Mouse (Mus musculus) midbrain, embryonic 14.5 days (tissue): Measurements from ENCODE around the gene Ttyh2. TPM values are rescaled to one million over a fixed set of nuclear protein-coding genes. Genes with fewer than 3 reads are reported as not detected.

Experiments
- ATAC-seq: fragments of 200-750 bp; cut with Nextera tagmentation; 2 replicates; pipeline ENCODE4 v1.8.0; 2017; ENCODE audit warnings: moderate number of reproducible peaks, moderate library complexity; ENCODE audit not compliant: low FRiP score, low TSS enrichment
- DNase-seq: peaks from one replicate; pipeline ENCODE4 v3.0.0-alpha.2; 2015
- H3K27ac ChIP-seq: fragments of 300-500 bp; sonication (generic); replicated peaks from 2 replicates; pipeline ENCODE4 v1.5.1; 2014; ENCODE audit warnings: mild to moderate bottlenecking, low read depth, low read length, moderate library complexity
- H3K27me3 ChIP-seq: fragments of 300-500 bp; sonication (generic); 2 replicates; pipeline ENCODE4 v1.6.1; 2014; ENCODE audit warnings: low read length, control low read depth, mixed read lengths; ENCODE audit not compliant: control insufficient read depth, insufficient read depth
- H3K36me3 ChIP-seq: fragments of 300-500 bp; sonication (generic); 2 replicates; pipeline ENCODE4 v1.6.1; 2014; ENCODE audit warnings: low read length, control low read depth; ENCODE audit not compliant: control insufficient read depth, insufficient read depth
- H3K4me1 ChIP-seq: fragments of 300-500 bp; sonication (generic); 2 replicates; pipeline ENCODE4 v1.6.1; 2014; ENCODE audit warnings: mild to moderate bottlenecking, antibody characterized with exemption, low read length, control low read depth; ENCODE audit not compliant: control insufficient read depth, insufficient read depth
- H3K4me2 ChIP-seq: fragments of 300-500 bp; sonication (generic); 2 replicates; pipeline ENCODE4 v1.6.1; 2014; ENCODE audit warnings: mild to moderate bottlenecking, low read length, moderate library complexity
- H3K4me3 ChIP-seq: fragments of 300-500 bp; sonication (generic); replicated peaks from 2 replicates; pipeline ENCODE4 v1.5.1; 2014; ENCODE audit warnings: low read depth, low read length
- H3K9ac ChIP-seq: fragments of 300-500 bp; sonication (generic); replicated peaks from 2 replicates; pipeline ENCODE4 v1.6.1; 2014; ENCODE audit warnings: mild to moderate bottlenecking, low read length, moderate library complexity
- H3K9me3 ChIP-seq: fragments of 300-500 bp; sonication (generic); 2 replicates; pipeline ENCODE4 v1.6.1; 2016; ENCODE audit warnings: low read length, control low read depth, mixed read lengths; ENCODE audit not compliant: control insufficient read depth
- WGBS: fragments of 180-500 bp; shearing (Covaris S2); extraction: QIAGEN DNeasy Blood & Tissue Kit; methylation state at CpG from one replicate; pipeline ENCODE4 v1.1.7; 2014; 5-methylcytosine and 5-hydroxymethylcytosine counted together
- polyA plus RNA-seq: library from polyadenylated mRNA; unstranded; fragments of >200 nt; fragmentation: Nextera tagmentation; extraction: Ambion mirVana; gene quantifications from 2 replicates; pipeline ENCODE4 v1.2.1, GENCODE M21; 2014

The Ttyh2 gene
- polyA plus RNA-seq, 1 experiment from 2014 or later = 31.0 TPM

DNA sequence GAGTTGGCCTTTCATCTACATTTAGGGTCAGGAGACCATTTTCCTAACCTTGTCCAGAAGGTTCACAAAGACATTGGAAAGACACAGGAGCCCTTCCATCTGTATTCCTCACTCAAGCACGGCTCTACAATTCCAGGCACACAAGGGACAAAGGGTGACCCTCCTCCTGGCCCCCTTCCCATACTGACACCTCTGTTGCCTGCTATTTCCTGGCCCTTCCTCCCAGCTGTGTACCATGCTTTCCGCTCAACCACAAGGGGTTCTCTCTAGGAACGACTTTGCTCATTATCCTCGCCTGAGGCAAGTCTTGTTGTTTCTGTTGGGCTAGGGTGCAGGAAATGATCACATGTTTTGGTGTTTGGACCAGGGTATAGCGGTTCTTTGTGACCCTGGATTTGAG, 53.1 kb downstream of the Ttyh2 start:
- no peak for ATAC-seq
- Histone ChIP-seq H3K4me1 (peaks cover 6% of the 10 kb centered on the region), H3K9ac (no peak overlapping the region), H3K4me3 (no peak overlapping the region), H3K9me3 (no peaks in the 10 kb centered on the region), H3K4me2 (no peak overlapping the region), H3K36me3 (no peaks in the 10 kb centered on the region), H3K27me3 (no peaks in the 10 kb centered on the region), H3K27ac (no peak overlapping the region)
- no peak for DNase-seq
- 57% methylated on average over 5 of the region's 5 CpGs for WGBS

DNA sequence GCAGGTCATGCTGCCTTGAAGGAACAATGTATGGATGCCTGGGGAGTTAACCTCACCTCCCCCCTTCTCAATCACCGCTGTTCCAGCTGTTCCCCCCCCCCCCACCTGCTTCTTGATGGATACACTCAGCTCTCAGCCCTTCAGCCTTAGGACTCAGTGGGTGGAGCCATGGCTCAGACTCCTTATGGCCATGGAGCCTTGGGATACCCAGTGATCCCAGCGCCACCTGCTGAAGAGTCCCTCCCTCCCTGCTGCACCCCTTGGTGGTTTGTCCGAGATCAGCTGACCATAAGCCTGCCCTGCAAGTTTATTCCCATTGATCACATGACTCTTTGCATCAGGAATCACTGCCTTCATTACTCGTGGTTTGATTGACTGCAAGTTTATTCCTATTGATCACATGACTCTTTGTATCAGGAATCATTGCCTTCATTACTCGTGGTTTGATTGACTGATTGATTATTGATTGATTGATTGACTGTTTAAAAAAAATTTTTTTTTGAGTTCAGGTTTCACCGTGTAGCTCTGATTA, 54.7 kb downstream of the Ttyh2 start:
- Histone ChIP-seq H3K4me3 (no peak overlapping the region), H3K4me2 (no peak overlapping the region), H3K27ac (no peak overlapping the region), H3K4me1 (peaks cover 6% of the 10 kb centered on the region), H3K27me3 (no peaks in the 10 kb centered on the region), H3K9ac (no peak overlapping the region), H3K9me3 (no peaks in the 10 kb centered on the region), H3K36me3 (no peaks in the 10 kb centered on the region)
- DNase-seq (no peak), ATAC-seq (no peak)
- WGBS = 47% methylated on average over 6 of the region's 6 CpGs

DNA sequence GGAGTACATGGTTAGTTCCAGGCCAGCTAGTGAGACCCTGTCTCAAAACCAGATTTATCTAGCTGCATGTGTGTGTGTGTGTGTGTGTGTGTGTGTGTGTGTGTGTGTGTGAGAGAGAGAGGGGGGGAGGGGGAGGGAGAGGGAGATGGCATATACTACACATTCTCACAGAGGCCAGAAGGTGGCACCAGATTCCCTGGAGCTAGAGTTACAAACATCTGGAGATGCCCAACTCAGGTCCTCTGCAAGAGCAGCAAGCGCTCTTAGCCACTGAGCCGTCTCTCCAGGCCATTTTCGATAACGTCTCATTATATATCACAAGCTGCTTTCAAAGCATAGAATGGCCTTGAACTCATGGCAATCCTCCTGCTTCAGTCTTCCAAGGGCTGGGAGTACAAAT, 56.5 kb downstream of the Ttyh2 start:
- 80% methylated on average over 4 of the region's 4 CpGs for WGBS
- no peaks in the 10 kb centered on the region for H3K27me3 ChIP-seq

DNA sequence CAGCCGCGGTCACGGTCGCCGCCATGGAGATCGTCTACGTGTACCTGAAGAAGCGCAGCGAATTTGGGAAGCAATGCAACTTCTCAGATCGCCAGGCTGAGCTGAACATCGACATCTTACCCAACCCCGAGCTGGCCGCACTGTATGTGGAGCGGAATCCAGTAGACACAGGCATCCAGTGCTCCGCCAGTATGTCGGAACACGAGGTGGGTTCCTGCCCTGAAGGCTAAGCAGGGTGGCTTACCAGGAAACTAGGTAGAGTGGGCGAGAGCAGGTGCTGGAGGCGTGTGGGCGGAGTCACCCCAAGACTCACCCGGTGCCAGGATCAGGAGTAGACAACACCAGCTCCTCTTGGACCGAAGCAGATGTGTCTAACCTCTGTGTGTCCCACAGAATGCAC, 57.7 kb downstream of the Ttyh2 start:
- Histone ChIP-seq H3K4me2 (no peak overlapping the region), H3K9me3 (no peaks in the 10 kb centered on the region), H3K9ac (no peak overlapping the region), H3K36me3 (no peaks in the 10 kb centered on the region), H3K4me1 (no peaks in the 10 kb centered on the region), H3K27me3 (no peaks in the 10 kb centered on the region), H3K27ac (no peak overlapping the region), H3K4me3 (no peak overlapping the region)
- 79% methylated on average over 22 of the region's 22 CpGs for WGBS
- DNase-seq (no peak), ATAC-seq (no peak)

More for the DNA sequence above, 56.5 kb downstream of the Ttyh2 start:
- peaks cover 6% of the 10 kb centered on the region for H3K4me1 ChIP-seq
- H3K9ac ChIP-seq = no peak overlapping the region
- no peak for ATAC-seq
- no peaks in the 10 kb centered on the region for H3K36me3 ChIP-seq
- no peak overlapping the region for H3K4me3 ChIP-seq
- H3K9me3 ChIP-seq = no peaks in the 10 kb centered on the region
- H3K27ac ChIP-seq = no peak overlapping the region
- no peak for DNase-seq
- no peak overlapping the region for H3K4me2 ChIP-seq

DNA sequence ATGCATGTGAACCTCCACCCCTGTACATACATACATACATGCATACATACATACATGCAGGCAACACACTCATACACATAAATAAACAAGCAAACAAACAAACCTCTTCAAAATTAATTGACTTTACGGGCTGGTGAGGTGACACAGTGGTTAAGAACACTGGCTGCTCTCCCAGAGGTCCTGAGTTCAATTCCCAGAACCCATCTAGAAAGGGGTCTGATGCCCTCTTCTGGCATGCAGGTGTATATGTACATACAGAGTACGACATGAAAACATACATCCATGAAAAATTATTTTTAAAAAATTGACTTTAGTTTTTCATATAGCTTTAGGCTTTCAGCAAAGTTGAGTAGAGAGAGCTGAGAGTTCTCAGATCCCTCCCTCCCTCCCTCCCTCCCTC, 60.9 kb downstream of the Ttyh2 start:
- ATAC-seq (no peak), DNase-seq (no peak)
- Histone ChIP-seq H3K4me3 (no peak overlapping the region), H3K4me1 (peaks cover 4% of the 10 kb centered on the region), H3K27ac (no peak overlapping the region), H3K9me3 (no peaks in the 10 kb centered on the region), H3K36me3 (no peaks in the 10 kb centered on the region), H3K9ac (no peak overlapping the region), H3K27me3 (0 out of 2 replicates have a peak, but pooled peaks cover 14% of the 10 kb centered on the region), H3K4me2 (no peak overlapping the region)
- 88% methylated on average over 2 of the region's 2 CpGs for WGBS

DNA sequence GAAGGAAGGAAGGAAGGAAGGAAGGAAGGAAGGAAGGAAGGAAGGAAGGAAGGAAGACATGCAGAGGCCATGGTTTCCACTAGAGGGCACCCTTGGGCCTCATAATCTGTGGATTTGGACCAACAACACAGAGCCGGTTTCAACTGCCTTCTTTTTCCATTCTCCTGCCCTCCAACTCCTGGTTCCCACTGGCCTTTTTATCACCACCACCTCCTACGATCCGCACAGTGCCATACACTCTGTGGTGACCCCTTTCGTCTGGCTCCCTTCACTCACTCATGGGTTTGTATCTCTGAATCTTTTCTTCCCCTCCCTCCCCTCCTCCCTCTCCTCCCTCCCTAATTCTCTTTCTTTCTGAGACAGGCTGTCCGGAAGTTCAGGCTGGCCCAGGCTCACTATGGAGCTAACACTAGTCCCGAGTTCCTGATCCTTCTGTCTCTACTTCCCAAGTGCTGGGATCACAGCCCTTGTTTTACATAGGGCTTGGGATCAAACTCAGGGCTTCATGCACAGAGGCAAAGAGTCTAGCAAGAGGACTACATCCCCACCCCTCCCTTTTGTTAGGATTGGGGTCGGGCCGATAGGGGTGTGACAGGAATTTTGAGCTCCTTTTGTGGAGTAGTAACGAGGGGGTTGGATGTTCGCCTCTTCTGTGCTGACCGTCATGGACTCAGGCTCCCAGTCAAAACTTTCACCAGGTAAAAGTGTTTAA, 61.8 kb downstream of the Ttyh2 start:
- Histone ChIP-seq H3K4me3 (no peak overlapping the region), H3K27ac (no peak overlapping the region), H3K4me2 (no peak overlapping the region), H3K36me3 (no peaks in the 10 kb centered on the region), H3K4me1 (peaks cover 10% of the 10 kb centered on the region), H3K27me3 (0 out of 2 replicates have a peak, but pooled peaks cover 14% of the 10 kb centered on the region), H3K9me3 (no peaks in the 10 kb centered on the region), H3K9ac (no peak overlapping the region)
- 16% methylated on average over 11 of the region's 11 CpGs for WGBS
- DNase-seq = peak; percentile 89
- ATAC-seq = no peak

DNA sequence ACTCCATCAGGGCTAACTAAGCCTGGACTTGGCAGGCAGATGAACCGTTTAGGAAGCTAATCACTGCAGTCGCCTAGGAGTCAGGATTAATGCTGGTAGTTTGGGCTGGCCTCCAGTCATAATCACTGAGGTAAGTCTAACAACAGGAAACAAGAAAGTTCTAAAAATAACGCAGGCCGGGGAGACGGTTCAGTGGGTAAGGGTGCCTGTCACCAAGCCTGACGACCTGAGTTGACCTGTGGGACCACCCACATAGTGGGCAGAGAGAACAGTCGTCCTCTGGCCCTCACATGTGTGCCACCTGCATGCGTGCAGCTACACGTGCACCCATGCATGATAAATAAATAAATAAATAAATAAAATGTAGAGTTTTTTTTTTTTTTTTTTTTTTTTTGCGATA, 65.4 kb downstream of the Ttyh2 start:
- no peaks in the 10 kb centered on the region for H3K36me3 ChIP-seq
- no peak overlapping the region for H3K9ac ChIP-seq
- no peak overlapping the region for H3K27ac ChIP-seq
- H3K9me3 ChIP-seq = no peaks in the 10 kb centered on the region
- peaks cover 10% of the 10 kb centered on the region for H3K4me1 ChIP-seq
- WGBS = 21% methylated on average over 10 of the region's 10 CpGs
- no peak overlapping the region for H3K4me3 ChIP-seq
- ATAC-seq = no peak
- DNase-seq = no peak
- no peak overlapping the region for H3K4me2 ChIP-seq
- peaks cover 23% of the 10 kb centered on the region; the same call in 1 of the 2 replicates for H3K27me3 ChIP-seq

DNA sequence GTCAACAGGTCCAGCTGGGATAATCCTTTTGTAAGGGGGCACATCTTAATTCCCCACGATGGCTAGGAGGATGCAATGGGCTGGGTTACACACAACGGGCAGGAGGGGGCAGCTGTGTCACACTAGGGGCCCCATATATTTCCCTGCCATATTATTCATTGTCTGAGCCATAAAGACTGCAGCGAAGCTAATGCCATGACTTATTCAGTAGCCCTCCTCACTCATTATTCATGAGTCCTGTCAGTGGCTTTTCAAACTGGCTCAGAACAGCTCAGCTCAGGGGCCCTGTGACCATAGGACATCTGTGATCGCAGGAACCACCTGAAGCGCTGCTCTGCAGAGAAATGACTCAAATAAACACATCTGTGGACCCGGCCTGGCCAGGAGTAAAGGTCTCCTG, 66.2 kb downstream of the Ttyh2 start:
- H3K9me3 ChIP-seq = no peaks in the 10 kb centered on the region
- peak; percentile 72 for ATAC-seq
- no peaks in the 10 kb centered on the region for H3K36me3 ChIP-seq
- peak; percentile 79 for DNase-seq
- no peak overlapping the region for H3K4me3 ChIP-seq
- WGBS = 3% methylated on average over 6 of the region's 6 CpGs
- H3K27ac ChIP-seq = no peak overlapping the region; the same call in 1 of the 2 replicates
- H3K27me3 ChIP-seq = peaks cover 23% of the 10 kb centered on the region; the same call in 1 of the 2 replicates
- H3K4me2 ChIP-seq = no peak overlapping the region
- H3K4me1 ChIP-seq = peaks cover 10% of the 10 kb centered on the region
- H3K9ac ChIP-seq = no peak overlapping the region

DNA sequence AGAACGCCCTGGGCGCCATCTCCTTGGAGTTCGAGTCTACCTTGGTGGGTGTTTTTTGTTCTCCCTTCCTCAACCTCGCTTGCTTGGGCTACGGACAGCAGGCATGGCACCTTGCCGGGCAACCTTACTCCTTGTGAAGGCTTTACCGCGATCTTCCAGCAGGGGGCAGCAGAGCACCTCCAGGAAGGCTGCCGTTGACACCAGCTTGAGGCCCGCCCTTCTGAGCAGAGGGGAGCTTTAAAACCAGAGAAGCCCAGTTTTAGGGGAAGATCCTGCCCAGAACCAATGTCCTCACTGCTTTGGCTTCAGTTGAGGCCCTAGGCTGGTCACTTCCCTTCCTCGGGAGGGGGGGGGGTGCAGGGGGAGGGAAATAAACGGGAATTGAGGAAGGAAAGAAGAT, 69.9 kb downstream of the Ttyh2 start:
- peaks cover 9% of the 10 kb centered on the region; the same call in 1 of the 2 replicates for H3K27me3 ChIP-seq
- H3K4me2 ChIP-seq = peak overlapping the region; percentile 42
- DNase-seq (peak; percentile 95), ATAC-seq (0 out of 2 replicates have a peak, but pooled peaks have one; percentile 27)
- H3K9me3 ChIP-seq = no peaks in the 10 kb centered on the region
- H3K36me3 ChIP-seq = no peaks in the 10 kb centered on the region
- H3K9ac ChIP-seq = no peak overlapping the region
- no peak overlapping the region for H3K4me3 ChIP-seq
- peaks cover 10% of the 10 kb centered on the region for H3K4me1 ChIP-seq
- no peak overlapping the region for H3K27ac ChIP-seq
- 2% methylated on average over 12 of the region's 12 CpGs for WGBS
